Mouse (Mus musculus) 416B (cell line): ENCODE results near the gene Dazap1.
A peak's percentile ranks its signal among the peaks of the same experiment; 100 is the strongest.
"Not testable (repeated sequence)": the region's sequence is repeated elsewhere in the genome, so short reads cannot be mapped to it uniquely, and the experiment has no call there.

Experiments used
- DNase-seq: peaks from one replicate; pipeline ENCODE4 v3.0.0; 2011; ENCODE audit warnings: low read depth

Dazap1 gene

DNA sequence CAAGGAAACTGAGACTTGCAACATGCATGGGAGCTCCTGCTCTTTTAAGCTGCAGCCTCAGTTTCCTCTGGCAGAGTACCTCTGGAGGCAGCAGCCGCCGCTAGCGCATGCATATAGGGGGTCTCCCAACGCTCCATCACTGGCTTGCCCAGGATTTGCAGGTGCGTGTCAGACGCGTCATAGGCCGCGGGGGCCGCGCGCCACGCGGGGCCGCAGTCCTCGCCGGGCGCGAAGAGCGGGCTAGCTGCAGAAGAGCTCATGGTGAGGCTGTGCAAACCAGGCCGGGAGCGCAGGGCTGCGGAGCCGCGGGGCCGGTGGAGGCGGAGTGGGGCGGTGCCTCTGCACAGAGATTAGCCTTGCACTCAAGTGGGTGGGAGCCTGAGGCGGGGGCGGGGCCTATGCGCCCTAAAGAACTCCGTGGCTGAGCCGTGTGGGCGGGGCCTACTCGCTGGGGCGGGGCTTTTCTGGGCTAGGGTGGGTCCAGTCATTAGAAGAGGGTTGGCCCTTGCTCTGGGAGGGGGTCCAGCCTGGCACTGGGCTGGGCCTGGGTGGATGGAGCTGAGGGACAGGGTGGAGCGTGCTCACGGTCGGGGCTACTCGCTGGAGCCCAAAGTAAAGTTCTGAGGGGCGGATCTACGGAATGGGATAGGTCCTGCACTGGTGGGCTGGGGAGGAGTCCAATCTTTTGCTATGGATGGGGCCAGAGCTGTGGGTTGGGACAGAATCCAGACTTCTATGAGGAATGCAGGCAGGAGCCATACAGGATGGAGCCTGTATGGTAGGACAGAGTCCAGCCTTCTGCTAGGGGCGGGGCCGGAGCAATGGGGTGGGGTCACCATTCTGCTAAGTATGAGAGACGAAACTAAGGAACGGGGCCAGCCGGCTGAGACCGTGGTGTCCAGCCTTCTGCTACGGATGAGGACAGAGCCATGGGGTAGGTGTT is at the start of gene Dazap1, which contains the start of gene Gamt:
Gene Dazap1, plus strand, starts transcription at position 845 of the 943 bp plus-strand sequence.
Gene Gamt, minus strand, starts transcription at position 371 of the 943 bp plus-strand sequence.
- peak; percentile 99 for DNase-seq

DNA sequence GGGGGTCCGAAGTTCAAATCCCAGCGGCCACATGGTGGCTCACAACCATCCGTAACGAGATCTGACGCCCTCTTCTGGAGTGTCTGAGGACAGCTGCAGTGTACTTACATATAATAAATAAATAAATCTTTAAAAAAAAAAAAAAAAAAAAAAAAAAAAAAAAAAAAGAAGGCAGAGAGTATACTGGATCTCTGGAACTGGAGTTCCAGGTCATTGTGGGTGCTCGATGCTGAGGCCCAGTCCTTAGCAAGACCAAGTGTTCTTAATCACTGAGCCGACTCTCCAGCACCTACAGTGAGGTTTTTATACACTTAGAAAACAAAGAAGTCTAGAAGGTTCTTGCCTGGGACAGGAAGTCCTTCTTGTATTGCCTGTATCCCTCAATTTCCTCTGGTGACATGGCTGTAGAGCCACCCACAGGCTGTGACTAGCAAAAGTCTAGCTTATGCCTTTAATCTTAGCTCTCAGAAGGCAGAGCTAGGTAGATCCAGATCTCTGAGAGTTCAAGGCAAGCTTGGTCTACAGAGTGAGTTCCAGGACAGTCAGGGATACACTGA is 49.7 kb upstream of the Dazap1 start:
- peak; percentile 60 for DNase-seq

DNA sequence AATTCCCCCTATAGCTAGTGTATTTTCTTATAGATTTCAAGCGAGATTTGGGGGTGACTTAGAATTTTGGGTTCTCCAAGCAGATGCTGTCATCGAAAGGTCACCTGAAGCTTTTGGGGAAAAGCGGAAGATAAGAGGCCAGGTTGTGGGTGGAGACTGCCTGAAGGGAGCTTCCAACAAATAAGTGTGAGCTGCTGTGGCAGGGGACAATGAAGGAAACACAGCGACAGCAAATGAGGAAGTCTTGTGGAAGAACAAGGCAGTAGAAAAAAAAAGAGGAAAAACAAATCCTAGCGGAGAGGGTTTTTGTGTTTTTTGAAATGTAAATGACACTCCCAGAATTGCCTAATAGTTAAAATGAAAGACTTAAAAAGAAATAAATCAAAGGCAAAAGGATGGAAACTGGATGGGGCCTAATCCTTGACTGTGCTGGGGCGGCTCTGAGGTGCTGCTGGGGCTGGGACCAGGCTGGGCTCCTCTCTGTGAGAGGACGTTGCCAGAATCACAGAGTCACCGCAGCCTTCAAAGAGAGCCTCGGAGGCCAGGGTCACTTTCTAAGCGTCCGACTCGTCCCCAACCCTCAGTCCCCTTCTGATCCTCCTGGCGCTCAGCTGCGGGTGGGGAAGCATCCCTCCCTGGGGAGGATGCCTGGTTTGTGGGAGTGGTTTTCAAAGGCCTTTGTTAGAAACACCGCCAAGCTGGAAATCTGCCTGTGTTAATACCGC is 46.1 kb upstream of the Dazap1 start:
- DNase-seq = no peak

DNA sequence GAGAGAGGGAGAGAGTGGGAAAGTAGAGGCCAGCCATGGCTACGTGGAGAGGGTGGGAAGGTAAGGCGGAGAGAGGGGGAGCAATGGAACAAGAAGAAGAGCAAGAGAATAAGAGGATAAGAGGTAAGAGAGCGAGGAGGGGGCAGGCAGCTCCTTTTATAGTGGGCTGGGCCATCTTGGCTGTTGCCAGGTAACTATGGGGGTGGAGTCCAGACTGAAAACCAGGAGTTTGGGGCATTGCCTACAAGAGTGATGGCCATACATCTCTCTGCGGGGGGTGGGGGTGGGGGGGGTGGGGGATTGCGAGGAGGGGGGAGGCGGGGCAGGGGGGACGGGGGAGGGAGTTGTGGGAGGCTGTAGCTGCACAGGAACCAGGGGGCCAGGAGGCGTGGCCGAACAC is 40.6 kb upstream of the Dazap1 start:
- no peak for DNase-seq

DNA sequence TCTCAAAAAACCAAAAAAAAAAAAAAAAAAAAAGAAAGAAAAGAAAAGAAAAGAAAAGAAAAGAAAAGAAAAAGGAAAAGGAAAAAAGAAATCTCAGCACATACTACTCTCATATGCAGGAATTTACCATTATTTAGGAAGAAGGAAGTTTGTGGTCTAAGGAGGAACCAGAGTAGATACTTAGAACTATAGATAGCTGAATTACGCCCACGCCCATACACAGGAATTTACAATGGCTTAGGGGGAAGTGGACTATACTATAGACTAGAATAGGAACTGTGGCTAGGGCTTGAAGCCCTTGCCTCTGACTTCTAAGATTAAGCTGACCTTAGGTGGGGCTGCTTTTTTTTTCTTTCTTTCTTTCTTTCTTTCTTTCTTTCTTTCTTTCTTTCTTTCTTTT is 38.1 kb upstream of the Dazap1 start:
- DNase-seq = peak; percentile 37

DNA sequence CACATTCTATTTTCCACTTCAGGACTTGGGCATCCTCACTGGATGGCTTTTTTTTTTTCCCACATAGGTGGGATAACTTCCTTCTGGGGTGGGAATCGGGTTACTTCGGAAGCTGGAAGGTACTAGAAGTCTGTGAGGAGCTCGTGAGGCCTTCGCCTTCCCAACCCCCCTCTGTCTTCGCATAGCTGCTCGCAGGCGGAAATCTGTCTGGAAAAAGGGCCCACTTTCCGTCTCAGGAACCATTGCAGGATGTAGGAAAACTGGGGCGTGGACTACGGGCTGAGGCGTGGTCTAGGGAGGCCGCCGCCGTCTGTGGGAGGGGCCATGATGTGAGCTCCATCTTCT is 35.2 kb upstream of the Dazap1 start:
- no peak for DNase-seq

DNA sequence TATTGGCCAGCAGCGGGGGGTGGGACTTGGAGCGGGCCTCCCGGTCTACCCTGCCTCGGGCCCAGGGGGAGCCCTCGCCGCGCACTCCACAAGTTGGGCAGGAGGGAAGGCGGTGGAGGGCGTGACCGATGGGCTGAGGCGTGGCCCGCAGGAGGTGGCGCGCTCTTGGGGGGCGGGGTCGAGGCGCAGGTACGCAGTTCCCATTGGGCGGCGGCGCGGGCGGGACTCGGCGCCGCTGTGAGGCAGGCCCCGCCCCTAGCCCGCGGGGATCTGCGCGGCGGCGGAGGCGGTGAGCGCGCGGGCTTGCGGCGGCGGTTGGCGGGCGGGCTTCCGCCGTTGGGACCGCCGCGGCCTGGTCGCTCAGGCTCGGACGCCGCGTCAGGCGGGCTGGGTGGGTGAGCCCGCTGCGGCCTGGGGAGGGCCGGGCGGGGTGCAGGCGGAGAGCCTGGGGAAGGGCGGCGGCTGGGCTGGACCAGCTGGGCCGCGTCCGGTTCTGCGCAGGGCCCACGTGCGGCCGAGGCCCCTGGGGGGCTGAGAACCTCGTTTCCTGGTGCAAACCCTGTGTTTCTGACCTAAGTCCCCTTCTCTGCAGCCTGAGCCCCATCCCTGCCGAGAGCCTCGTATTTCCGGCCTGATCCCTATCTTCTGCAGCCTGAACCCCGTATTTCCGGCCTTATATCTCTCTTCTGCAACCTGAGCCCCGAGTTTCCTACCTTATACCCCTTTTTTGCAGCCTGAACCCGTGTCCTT is 34.7 kb upstream of the Dazap1 start, which contains the start of gene Mum1:
Gene Mum1, plus strand, starts transcription at position 19 of the 750 bp plus-strand sequence.
- DNase-seq = peak; percentile 99

DNA sequence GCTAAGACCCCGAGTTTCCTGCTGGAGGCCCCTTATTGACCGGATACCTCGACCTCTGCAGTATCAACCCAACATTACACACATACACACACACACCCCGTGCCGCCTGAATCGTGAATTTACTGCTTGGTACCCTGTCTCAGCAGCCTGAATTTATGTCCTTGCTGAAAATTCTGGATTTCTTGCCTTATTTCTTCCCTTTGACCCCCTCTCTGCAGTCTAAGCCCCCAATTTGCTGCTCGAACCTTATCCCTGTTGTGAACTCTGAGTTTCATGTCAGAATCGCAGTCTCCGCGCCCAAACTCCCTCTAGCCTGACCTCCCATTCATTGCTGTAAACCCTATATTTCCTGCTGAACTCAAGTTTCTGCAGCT is 34.1 kb upstream of the Dazap1 start:
- no peak for DNase-seq

DNA sequence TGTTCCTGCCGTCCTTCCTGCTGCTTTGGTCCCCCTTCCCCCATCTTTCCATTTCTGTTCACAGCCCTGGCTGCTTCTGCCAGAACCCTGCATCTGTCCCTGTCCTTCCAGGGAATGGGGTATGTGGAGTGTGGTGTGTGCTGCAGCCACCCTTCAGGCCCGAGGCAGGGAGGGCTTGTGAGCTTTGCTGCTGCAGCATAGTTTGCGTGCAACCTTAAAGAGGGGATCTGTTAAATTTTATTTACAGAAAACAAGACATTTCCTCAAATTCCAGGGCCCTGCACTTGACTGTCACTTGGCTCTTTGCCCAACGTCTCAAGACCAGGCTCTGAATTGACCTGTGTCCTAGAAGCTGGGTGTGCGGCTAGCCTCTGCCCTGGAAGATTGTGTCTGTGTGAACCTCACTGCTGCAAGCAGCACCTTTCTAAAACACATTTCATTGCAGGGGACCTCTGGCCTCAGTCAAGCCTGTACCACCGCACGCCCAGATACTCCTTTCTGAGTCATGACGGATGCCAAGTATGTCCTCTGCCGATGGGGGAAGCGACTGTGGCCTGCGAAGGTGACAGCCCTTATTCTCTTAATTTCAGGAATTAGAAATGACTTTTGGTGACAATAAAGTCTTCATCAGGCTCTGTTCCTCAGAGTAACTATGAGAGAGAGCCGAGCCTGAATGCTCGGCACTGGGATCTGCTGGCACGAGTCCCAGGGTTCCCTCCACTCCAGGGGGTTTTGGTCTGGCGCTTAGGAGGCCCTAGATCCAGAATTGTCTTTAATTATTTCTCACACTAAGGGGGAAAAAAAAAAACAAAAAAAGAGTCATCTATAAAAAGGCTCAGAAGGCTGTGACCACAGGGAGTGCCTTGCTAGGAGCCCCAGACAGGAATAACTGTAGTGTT is 33.2 kb upstream of the Dazap1 start:
- no peak for DNase-seq

DNA sequence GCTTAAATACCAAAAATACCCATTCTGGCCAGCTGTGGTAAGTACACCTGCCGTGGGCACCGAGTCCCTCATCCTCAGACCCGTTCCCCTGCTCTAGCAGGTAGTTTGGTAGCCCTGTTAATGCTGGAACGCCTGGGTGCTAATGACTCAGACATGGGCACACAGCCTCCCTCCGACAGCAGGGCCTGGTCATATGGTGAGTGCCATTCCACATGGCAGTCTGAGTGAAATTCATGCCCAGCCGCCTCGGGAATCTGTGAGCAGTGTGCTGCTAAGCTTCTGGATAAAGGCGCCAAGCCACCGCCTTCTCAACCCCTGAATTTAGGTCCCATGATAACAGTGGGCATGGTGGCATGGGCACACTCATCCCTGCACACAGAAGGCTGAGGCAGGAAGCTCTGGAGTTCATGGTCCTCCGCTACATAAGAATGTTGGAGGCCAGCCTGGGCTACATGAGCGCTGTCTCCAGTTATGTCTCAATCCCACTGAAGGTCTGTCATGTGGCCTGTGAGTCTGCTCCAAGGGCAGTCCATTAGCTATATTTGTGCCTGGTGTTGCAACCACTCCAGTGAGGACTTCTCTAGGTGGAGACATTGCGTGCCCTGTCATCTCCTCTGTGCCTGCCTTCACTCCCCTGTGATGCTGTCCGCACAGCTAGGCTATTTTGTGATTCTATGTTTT is 25.0 kb upstream of the Dazap1 start:
- peak; percentile 21 for DNase-seq

DNA sequence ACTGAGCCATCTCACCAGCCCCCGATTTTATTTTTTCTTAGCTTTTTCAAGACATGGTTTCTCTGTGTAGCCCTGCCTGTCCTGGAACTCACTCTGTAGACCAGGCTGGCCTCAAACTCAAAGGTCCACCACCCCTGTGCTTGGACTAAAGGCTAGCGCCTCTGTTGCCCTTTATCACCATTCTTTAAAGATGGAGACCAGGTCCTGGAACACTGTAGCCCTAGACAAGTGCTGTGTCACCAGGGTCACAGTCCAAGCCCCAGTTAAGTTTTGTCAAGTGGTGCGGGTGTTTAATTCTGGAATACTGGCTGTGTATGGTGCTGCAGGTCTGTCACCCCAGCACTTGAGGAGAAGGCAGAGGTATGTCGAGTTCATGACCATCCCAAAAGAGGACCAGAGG is 24.3 kb upstream of the Dazap1 start:
- DNase-seq = no peak

DNA sequence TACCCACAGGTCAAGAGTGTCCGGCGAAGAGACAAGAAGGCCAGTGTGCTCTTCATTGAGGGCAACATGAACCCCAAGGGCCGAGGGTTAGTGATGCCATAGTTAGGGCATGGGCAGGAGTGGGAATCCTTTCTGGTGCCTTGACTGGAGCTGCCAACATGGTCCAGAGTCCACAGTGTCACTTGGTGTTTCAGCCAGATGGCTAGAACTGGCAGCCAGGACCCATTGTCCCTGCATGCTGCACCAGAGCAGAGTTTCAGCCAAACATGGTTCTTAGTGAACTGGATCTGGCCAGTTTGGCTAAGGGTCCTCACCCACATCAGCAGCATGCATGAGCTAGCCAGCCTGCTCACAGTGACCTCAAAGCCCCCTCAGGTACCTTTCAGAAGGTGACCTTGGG is 23.0 kb upstream of the Dazap1 start:
- no peak for DNase-seq

DNA sequence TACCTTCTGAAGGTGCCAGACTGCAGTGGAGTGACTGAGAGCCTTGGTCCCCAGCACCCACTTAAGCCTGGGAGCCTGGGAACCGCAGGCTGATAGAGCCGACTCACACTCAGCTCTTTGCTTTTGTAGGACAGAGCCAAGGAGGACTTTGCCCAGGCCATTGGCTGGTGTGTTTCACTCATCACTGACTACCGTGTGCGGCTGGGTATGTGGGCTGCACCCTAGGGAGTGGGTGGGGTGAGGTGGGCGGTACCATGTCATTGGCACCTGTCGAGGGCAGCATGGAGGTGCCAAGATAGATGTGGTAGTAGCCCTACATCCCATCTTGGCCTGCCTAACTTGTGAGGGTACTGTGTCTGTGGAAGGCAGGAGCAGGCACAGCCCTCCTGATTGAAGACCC is 21.5 kb upstream of the Dazap1 start:
- DNase-seq = no peak

DNA sequence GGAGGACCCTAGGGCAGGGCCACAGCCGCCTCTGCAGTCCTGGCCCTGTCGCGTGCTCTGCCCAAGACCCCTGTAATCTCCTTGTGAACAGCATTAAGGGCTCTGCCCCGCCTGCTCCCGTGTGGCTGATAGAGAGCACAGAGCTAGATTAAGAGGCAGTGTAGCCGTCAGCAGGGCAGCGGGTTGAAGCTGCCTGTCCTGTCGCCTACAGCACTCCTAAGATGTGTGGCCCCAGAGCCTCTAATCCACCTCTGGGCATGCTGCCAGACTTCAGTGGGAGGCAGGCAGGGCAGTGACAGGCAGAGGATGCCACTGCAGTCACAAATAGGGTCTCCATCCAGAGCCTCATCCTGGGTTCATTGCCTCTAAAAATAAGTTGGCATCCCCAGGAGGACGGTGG is 19.2 kb upstream of the Dazap1 start:
- DNase-seq = no peak

DNA sequence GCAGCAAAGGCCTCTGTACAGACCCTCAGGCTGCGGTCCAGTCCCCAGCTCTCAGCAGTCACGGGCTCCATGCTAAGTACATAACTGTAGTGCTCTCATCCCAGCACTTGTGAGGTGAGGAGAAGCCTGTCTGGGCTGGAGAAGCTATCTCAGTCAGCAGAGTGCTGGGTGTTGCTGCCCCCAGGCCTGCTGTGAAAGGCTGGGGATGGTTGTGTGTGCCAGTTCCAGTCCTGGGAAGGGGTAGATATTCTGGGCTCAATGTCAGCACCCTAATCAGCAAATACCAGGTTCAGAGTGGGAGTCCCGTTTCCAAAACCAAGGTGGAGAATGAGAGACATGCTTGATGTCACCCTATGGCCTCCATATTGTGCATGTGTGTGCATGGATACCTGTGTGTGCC is 18.7 kb upstream of the Dazap1 start:
- no peak for DNase-seq

DNA sequence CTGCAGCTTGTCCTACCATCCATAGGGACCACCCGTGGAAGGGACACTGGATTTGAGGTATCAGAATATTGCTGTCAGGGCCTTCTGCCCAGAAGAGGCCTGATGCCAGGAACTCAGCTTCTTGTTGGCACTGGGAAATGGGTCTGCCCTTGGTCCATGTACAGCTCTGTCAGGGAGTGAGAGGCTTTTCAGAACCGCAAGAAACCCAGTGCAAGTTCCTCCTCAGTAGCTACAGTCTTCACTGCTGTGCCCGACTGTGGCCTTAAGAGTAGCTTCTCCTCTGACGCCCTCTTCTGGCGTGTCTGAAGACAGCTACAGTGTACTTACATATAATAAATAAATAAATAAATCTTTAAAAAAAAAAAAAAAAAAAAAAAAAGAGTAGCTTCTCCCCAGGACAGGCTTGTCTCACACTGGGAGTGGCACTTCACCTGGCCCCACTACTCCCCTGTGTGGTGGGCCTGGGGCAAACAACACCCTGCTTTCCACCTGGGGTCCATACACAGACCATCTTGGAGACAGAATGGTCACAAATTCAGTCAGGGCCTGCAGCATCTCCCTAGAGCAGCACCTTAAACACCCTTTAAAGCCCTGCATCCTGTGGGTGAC is 16.4 kb upstream of the Dazap1 start:
- peak; percentile 82 for DNase-seq

DNA sequence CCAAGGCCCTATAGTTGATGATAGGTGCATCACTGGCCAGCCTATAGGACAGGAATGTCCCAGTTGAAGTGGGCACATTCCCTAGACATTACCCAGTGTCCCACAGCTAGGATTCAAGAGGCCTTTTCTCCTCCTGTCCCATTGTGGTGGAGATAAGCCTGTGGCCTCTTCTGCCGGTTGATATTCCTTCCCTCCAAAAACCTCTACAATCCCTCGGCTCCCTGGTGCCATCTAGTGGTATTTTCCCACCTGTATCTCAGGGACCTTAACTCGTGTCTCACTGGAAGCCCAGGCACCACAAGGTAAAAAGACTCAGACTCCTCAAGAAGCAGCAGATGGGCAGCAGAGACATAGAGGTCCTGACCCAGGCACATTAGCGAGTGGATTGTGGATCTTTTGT is 15.7 kb upstream of the Dazap1 start:
- peak; percentile 87 for DNase-seq

DNA sequence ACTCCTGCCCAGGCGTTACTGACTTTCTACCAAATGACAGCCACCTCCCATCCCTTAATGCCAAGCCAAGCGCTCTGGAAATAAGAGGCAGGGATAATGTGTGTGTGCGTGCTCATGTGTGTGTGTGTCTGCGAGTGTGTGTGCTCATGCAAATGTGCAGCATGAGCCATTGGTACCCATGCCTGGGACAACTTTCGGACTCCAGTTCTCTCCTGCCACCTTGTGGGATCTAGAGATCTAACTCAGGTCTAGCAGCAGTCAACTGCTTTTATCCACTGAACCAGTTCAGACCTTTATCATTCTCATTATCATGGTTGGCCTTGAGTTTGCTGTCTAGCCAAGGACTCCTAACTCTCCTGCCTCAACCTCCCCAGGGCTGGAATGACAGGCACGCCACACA is 13.4 kb upstream of the Dazap1 start:
- peak; percentile 85 for DNase-seq

DNA sequence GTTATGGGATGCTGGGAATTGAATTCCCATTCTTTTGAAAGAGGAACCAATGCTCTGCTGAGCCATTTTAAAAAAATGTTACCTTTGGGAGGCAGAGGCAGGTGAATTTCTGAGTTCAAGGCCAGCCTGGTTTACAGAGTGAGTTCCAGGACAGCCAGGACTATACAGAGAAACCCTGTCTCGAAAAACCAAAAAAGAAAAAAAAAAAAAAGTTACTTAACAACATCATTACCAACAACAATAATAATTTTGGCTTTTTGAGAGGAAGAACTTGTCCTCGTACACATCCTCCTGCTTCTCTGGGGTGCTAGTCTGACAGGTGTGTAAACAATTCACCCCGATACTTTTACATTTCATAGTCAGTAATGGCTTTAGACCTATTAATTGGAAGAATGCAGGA is 12.8 kb upstream of the Dazap1 start:
- not testable (repeated sequence) for DNase-seq
